Mouse (Mus musculus) stomach, postnatal 0 days (tissue): ENCODE measurements around the gene Ajap1. TPM values are rescaled to one million over a fixed set of nuclear protein-coding genes. Genes with fewer than 3 reads are reported as not detected.

Experiments
- ATAC-seq: fragments of 200-750 bp; cut with Nextera tagmentation; 2 replicates; pipeline ENCODE4 v1.8.0; 2017; ENCODE audit not compliant: low FRiP score, low TSS enrichment
- DNase-seq: peaks from one replicate; pipeline ENCODE4 v3.0.0-alpha.2; 2016; ENCODE audit warnings: low spot score
- H3K27ac ChIP-seq: fragments of 300-500 bp; sonication (generic); replicated peaks from 2 replicates; pipeline ENCODE4 v1.5.1; 2014; ENCODE audit warnings: mild to moderate bottlenecking, control low read depth
- H3K27me3 ChIP-seq: fragments of 300-500 bp; sonication (generic); 2 replicates; pipeline ENCODE4 v1.6.1; 2014; ENCODE audit warnings: low read length; ENCODE audit not compliant: control insufficient read depth, insufficient read depth
- H3K36me3 ChIP-seq: fragments of 300-500 bp; sonication (generic); 2 replicates; pipeline ENCODE4 v1.6.1; 2014; ENCODE audit warnings: low read length, mixed read lengths; ENCODE audit not compliant: control insufficient read depth, insufficient read depth
- H3K4me1 ChIP-seq: fragments of 300-500 bp; sonication (generic); replicated peaks from 2 replicates; pipeline ENCODE4 v1.6.1; 2014; ENCODE audit warnings: antibody characterized with exemption; ENCODE audit not compliant: control insufficient read depth, insufficient read depth
- H3K4me2 ChIP-seq: fragments of 300-500 bp; sonication (generic); replicated peaks from 2 replicates; pipeline ENCODE4 v1.6.1; 2014; ENCODE audit warnings: low read depth, mild to moderate bottlenecking, control low read depth, moderate library complexity
- H3K4me3 ChIP-seq: fragments of 300-500 bp; sonication (generic); 2 replicates; pipeline ENCODE4 v1.5.1; 2014; ENCODE audit warnings: low read depth, low read length, control low read depth
- H3K9ac ChIP-seq: fragments of 300-500 bp; sonication (generic); 2 replicates; pipeline ENCODE4 v1.6.1; 2014; ENCODE audit warnings: mild to moderate bottlenecking, low read length, control low read depth, mixed read lengths
- H3K9me3 ChIP-seq: fragments of 300-500 bp; sonication (generic); 2 replicates; pipeline ENCODE4 v1.6.1; 2016; ENCODE audit warnings: low read length; ENCODE audit not compliant: control insufficient read depth
- CTCF ChIP-seq: IDR thresholded peaks from 2 replicates; pipeline ENCODE4 v1.5.1; 2016; ENCODE audit warnings: antibody characterized with exemption, low read depth, mild to moderate bottlenecking, moderate library complexity
- EP300 ChIP-seq: optimal IDR thresholded peaks from 2 replicates; pipeline ENCODE3; 2016; ENCODE audit warnings: antibody characterized with exemption
- WGBS: fragments of 180-500 bp; shearing (Covaris S2); extraction: QIAGEN DNeasy Blood & Tissue Kit; methylation state at CpG from one replicate; pipeline ENCODE4 v1.1.7; 2014; 5-methylcytosine and 5-hydroxymethylcytosine counted together
- polyA plus RNA-seq: library from polyadenylated mRNA; unstranded; fragments of >200 nt; fragmentation: Nextera tagmentation; extraction: Ambion mirVana; gene quantifications from 2 replicates; pipeline ENCODE4 v1.2.1, GENCODE M21; 2015

Ajap1 gene
- polyA plus RNA-seq, 1 experiment from 2014 or later = 0.33 TPM

GRCm38 (mm10) chr4:153514071-153514470, 31.5 kb upstream of the Ajap1 start:
- no peak overlapping the region for H3K9ac ChIP-seq
- TF ChIP-seq EP300 (no peak), CTCF (no peak)
- H3K4me3 ChIP-seq = no peak overlapping the region
- no peaks in the 10 kb centered on the region for H3K27me3 ChIP-seq
- H3K9me3 ChIP-seq = no peaks in the 10 kb centered on the region
- WGBS = 55% methylated on average over 6 of the region's 6 CpGs
- H3K4me1 ChIP-seq = no peaks in the 10 kb centered on the region
- H3K36me3 ChIP-seq = no peaks in the 10 kb centered on the region
- H3K4me2 ChIP-seq = no peak overlapping the region
- DNase-seq (no peak), ATAC-seq (no peak)
- H3K27ac ChIP-seq = no peak overlapping the region

GRCm38 (mm10) chr4:153511530-153511929, 28.9 kb upstream of the Ajap1 start:
- Histone ChIP-seq H3K9ac (no peak overlapping the region), H3K27ac (no peak overlapping the region), H3K27me3 (no peaks in the 10 kb centered on the region), H3K4me1 (no peaks in the 10 kb centered on the region), H3K4me2 (no peak overlapping the region), H3K9me3 (no peaks in the 10 kb centered on the region), H3K4me3 (no peak overlapping the region), H3K36me3 (no peaks in the 10 kb centered on the region)
- 94% methylated on average over 1 of the region's 1 CpGs for WGBS
- DNase-seq (no peak), ATAC-seq (no peak)
- no peak for TF ChIP-seq EP300
- TF ChIP-seq CTCF = no peak

GRCm38 (mm10) chr4:153501936-153502335, 19.3 kb upstream of the Ajap1 start:
- Histone ChIP-seq H3K4me1 (no peaks in the 10 kb centered on the region), H3K4me3 (no peak overlapping the region), H3K4me2 (no peak overlapping the region), H3K27me3 (no peaks in the 10 kb centered on the region), H3K27ac (no peak overlapping the region), H3K9me3 (no peaks in the 10 kb centered on the region), H3K9ac (no peak overlapping the region), H3K36me3 (no peaks in the 10 kb centered on the region)
- no peak for TF ChIP-seq EP300
- no peak for TF ChIP-seq CTCF
- ATAC-seq (no peak), DNase-seq (no peak)
- 60% methylated on average over 7 of the region's 7 CpGs for WGBS

- Histone ChIP-seq H3K36me3 (no peaks in the 10 kb centered on the region), H3K9me3 (no peaks in the 10 kb centered on the region), H3K4me1 (no peaks in the 10 kb centered on the region), H3K27me3 (no peaks in the 10 kb centered on the region), H3K4me3 (no peak overlapping the region), H3K27ac (no peak overlapping the region), H3K4me2 (no peak overlapping the region), H3K9ac (no peak overlapping the region)
- WGBS = 78% methylated on average over 9 of the region's 9 CpGs
- no peak for DNase-seq
- ATAC-seq = no peak
- TF ChIP-seq EP300 = no peak
- TF ChIP-seq CTCF = no peak
Measured at GRCm38 (mm10) chr4:153492444-153492843, 9.8 kb upstream of the Ajap1 start.

GRCm38 (mm10) chr4:153489116-153489515, 6.5 kb upstream of the Ajap1 start:
- Histone ChIP-seq H3K27ac (no peak overlapping the region), H3K4me1 (no peaks in the 10 kb centered on the region), H3K9me3 (no peaks in the 10 kb centered on the region), H3K36me3 (no peaks in the 10 kb centered on the region), H3K9ac (no peak overlapping the region), H3K4me3 (no peak overlapping the region), H3K4me2 (no peak overlapping the region), H3K27me3 (0 out of 2 replicates have a peak, but pooled peaks cover 2% of the 10 kb centered on the region)
- WGBS = 71% methylated on average over 8 of the region's 8 CpGs
- no peak for ATAC-seq
- TF ChIP-seq CTCF = no peak
- TF ChIP-seq EP300 = no peak
- no peak for DNase-seq

GRCm38 (mm10) chr4:153485913-153486312, 3.3 kb upstream of the Ajap1 start:
- 44% methylated on average over 4 of the region's 4 CpGs for WGBS
- no peak for TF ChIP-seq EP300
- Histone ChIP-seq H3K27ac (no peak overlapping the region), H3K27me3 (peaks cover 25% of the 10 kb centered on the region), H3K4me3 (no peak overlapping the region), H3K36me3 (no peaks in the 10 kb centered on the region), H3K9ac (no peak overlapping the region), H3K4me1 (no peaks in the 10 kb centered on the region), H3K4me2 (no peak overlapping the region), H3K9me3 (no peaks in the 10 kb centered on the region)
- ATAC-seq (no peak), DNase-seq (no peak)
